Mouse (Mus musculus) liver, adult 2 months (tissue): Measurements from ENCODE around the gene Klf9.

Source experiments
- CTCF ChIP-seq: fragments of 200-500 bp; IDR thresholded peaks from 2 replicates; pipeline ENCODE4 v1.5.1; 2011; ENCODE audit warnings: low read depth, low read length, control low read depth
- POLR2A ChIP-seq: fragments of 200-500 bp; IDR thresholded peaks from 2 replicates; pipeline ENCODE4 v1.6.1; 2011; ENCODE audit warnings: low read length, control low read depth; ENCODE audit not compliant: insufficient read depth; ENCODE audit errors: extremely low read depth

- TF ChIP-seq CTCF (no peak), POLR2A (no peak)
These were observed 6.3 kb downstream of the Klf9 start for GRCm38 (mm10) chr19:23147026-23147966.
